Mouse (Mus musculus): ENCODE measurements at regions not wholly inside any gene's neighbourhood (a gene's known extent, or its start where the extent isn't known, plus 50 kb on each side); places are given as distances from the start of the nearest gene placed in this dataset.

DNA sequence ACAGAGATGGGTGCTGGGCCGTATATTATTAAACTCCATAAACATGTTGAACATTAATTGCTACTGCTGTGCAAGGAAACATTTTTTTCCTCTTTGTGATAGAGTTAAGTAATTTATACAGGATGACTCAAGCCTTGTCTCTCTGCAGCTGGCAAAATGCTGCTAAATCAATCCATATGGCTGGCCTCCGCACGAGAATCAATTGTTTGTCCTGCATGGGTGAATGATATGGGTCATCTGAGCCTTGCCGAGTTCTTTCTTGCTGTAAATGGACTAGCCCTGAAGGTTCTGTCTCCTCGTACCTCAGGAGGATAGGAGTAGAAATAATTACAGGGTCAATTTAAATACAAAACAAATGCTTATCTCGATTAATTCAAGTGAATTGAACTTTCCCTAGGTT is 591.6 kb downstream of the Slc4a3 start:
- TF ChIP-seq POLR2A (IDR thresholded peaks at IDR 0.05; ENCODE audit: low read depth, low read length) (no peak), CTCF (IDR thresholded peaks at IDR 0.05; ENCODE audit: extremely low read depth, insufficient read depth, insufficient read length, insufficient replicate concordance) (no peak)

All from spleen, adult 2 months (tissue).